In genomic region chr7:55927262-55927661, GRCm38 (mm10) we compare ENCODE assay signal across 28 mouse cellular contexts. TPM values are rescaled to one million over a fixed set of nuclear protein-coding genes. Genes with fewer than 3 reads are reported as not detected.
A peak's percentile ranks its signal among the peaks of the same experiment; 100 is the strongest.
DNase-seq lines count a peak whose midpoint lies in the region; ATAC-seq lines count a peak whose summit lies in the region.
"Had no signal": no experiment of that assay in that cellular context is flagged by ENCODE, and none has a peak within 500 bp of the region (broad histone marks: within the 10 kb centered on the region; RNA-seq: fewer than 3 reads in every experiment).

No protein-coding gene starts in this region.

- intact Hi-C loops in heart, postnatal 14 days (cut with DNase I), result no loop called here

- no peaks in the 10 kb centered on the region for H3K9me3 ChIP-seq in liver, embryonic 13.5 days (replicated peaks)
- H3K9me3 ChIP-seq in liver, embryonic 12.5 days (replicated peaks), result no peaks in the 10 kb centered on the region
- H3K9me3 ChIP-seq: embryonic facial prominence, embryonic 10.5 days; embryonic facial prominence, embryonic 13.5 days; forebrain, embryonic 13.5 days; hindbrain, embryonic 10.5 days; hindbrain, embryonic 13.5 days; intestine, embryonic 15.5 days had no signal

- peaks cover 55% of the 10 kb centered on the region for H3K36me3 ChIP-seq in liver, embryonic 13.5 days
- peaks cover 69% of the 10 kb centered on the region for H3K36me3 ChIP-seq in liver, embryonic 12.5 days

- WGBS in liver, embryonic 13.5 days (ENCODE audit: insufficient replicate concordance), result 67% methylated on average over 4 of the region's 4 CpGs
- WGBS in liver, embryonic 12.5 days (ENCODE audit: insufficient replicate concordance), result 70% methylated on average over 4 of the region's 4 CpGs

- H3K27me3 ChIP-seq in liver, embryonic 13.5 days, result no peaks in the 10 kb centered on the region
- no peaks in the 10 kb centered on the region for H3K27me3 ChIP-seq in liver, embryonic 12.5 days (replicated peaks)
- H3K27me3 ChIP-seq: embryonic facial prominence, embryonic 13.5 days; forebrain, embryonic 13.5 days; hindbrain, embryonic 13.5 days; intestine, embryonic 15.5 days had no signal

- 0 out of 2 replicates have a peak, but pooled peaks have one; percentile 18 for ATAC-seq in liver, embryonic 13.5 days (ENCODE audit: low read depth)
- no peak; the same call in 1 of the 2 replicates for ATAC-seq in liver, embryonic 12.5 days
- ATAC-seq: activated CD4-positive, CD25-positive, alpha-beta regulatory T cell, adult 4 months; forebrain, embryonic 13.5 days; forebrain, embryonic 16.5 days; hindbrain, embryonic 16.5 days; intestine, embryonic 15.5 days had no signal

- DNase-seq in heart, adult 11 months, result peak; percentile 67
- no peak for DNase-seq in heart, postnatal 14 days
- DNase-seq in liver, embryonic 13.5 days, result peak; percentile 16
- DNase-seq in c-Kit-positive CD71-positive TER-119-positive erythroid progenitor cells, embryonic 14.5 days (ENCODE audit: low spot score), result peak; percentile 18
- no peak for DNase-seq in left cerebral cortex, adult 9 months (ENCODE audit: low spot score in 2 of 2)
- DNase-seq: adrenal gland, adult 8-10 months; adrenal gland, postnatal 25 days; B cell, adult 2 months; cerebellum, adult 11 months; cerebellum, adult 2 months; cerebellum, postnatal 10 days; cerebellum, postnatal 36 days; embryo, embryonic 11 days; gastrocnemius, postnatal 10 days; gastrocnemius, postnatal 36 days; heart, postnatal 36 days had no signal

- no peak overlapping the region for H3K4me2 ChIP-seq in liver, embryonic 13.5 days
- no peak overlapping the region for H3K4me2 ChIP-seq in liver, embryonic 12.5 days
- H3K4me2 ChIP-seq: embryonic facial prominence, embryonic 13.5 days; forebrain, embryonic 13.5 days; heart, embryonic 11.5 days; hindbrain, embryonic 13.5 days; intestine, embryonic 15.5 days had no signal

- H3K9ac ChIP-seq in liver, embryonic 13.5 days, result no peak overlapping the region
- no peak overlapping the region for H3K9ac ChIP-seq in liver, embryonic 12.5 days
- H3K9ac ChIP-seq: embryonic facial prominence, embryonic 13.5 days; forebrain, embryonic 13.5 days; hindbrain, embryonic 13.5 days; intestine, embryonic 15.5 days had no signal

- H3K27ac ChIP-seq in liver, embryonic 13.5 days, result no peak overlapping the region
- H3K27ac ChIP-seq in liver, embryonic 12.5 days, result no peak overlapping the region
- H3K27ac ChIP-seq: embryonic facial prominence, embryonic 10.5 days; embryonic facial prominence, embryonic 13.5 days; forebrain, embryonic 13.5 days; hindbrain, embryonic 10.5 days; hindbrain, embryonic 13.5 days; intestine, embryonic 15.5 days had no signal

- H3K4me1 ChIP-seq in liver, embryonic 13.5 days (replicated peaks), result peaks cover 4% of the 10 kb centered on the region; the same call in 1 of the 2 replicates
- H3K4me1 ChIP-seq in liver, embryonic 12.5 days, result no peaks in the 10 kb centered on the region
- H3K4me1 ChIP-seq: embryonic facial prominence, embryonic 10.5 days; embryonic facial prominence, embryonic 13.5 days; forebrain, embryonic 13.5 days; hindbrain, embryonic 10.5 days; hindbrain, embryonic 13.5 days; intestine, embryonic 15.5 days had no signal

- H3K4me3 ChIP-seq in liver, embryonic 13.5 days (replicated peaks), result no peak overlapping the region
- no peak overlapping the region for H3K4me3 ChIP-seq in liver, embryonic 12.5 days
- H3K4me3 ChIP-seq: embryonic facial prominence, embryonic 10.5 days; embryonic facial prominence, embryonic 13.5 days; erythroblast, embryonic 14.5 days; forebrain, embryonic 13.5 days; hindbrain, embryonic 10.5 days; hindbrain, embryonic 13.5 days; intestine, embryonic 15.5 days had no signal

RNA-seq across cellular contexts. Expression of gene Nipa2, which starts 35.0 kb away (rescaled TPM):
- total RNA-seq in heart, postnatal 14 days (2021), result 10 to 100 TPM; 43.9 to 46.3 TPM
- 24.9 and 29.3 TPM in 2 replicates for polyA plus RNA-seq in liver, embryonic 13.5 days (2015; fragmentation: Nextera tagmentation; extraction: Ambion mirVana)
- 34.9 and 37.5 TPM in 2 replicates for polyA plus RNA-seq in liver, embryonic 12.5 days (2016; fragmentation: Nextera tagmentation; extraction: Ambion mirVana)

Comparison
In these comparisons a context has a peak if more than half of its experiments do, and no peak if none do; other contexts are left out.
1. DNase-seq: peak in heart, adult 11 months (single experiment), liver, embryonic 13.5 days (single experiment) and c-Kit-positive CD71-positive TER-119-positive erythroid progenitor cells, embryonic 14.5 days (single experiment); none in heart, postnatal 14 days (0 of 2) and left cerebral cortex, adult 9 months (0 of 2).